Mouse (Mus musculus): ENCODE results near the gene Arid1b.

Arid1b gene

DNA sequence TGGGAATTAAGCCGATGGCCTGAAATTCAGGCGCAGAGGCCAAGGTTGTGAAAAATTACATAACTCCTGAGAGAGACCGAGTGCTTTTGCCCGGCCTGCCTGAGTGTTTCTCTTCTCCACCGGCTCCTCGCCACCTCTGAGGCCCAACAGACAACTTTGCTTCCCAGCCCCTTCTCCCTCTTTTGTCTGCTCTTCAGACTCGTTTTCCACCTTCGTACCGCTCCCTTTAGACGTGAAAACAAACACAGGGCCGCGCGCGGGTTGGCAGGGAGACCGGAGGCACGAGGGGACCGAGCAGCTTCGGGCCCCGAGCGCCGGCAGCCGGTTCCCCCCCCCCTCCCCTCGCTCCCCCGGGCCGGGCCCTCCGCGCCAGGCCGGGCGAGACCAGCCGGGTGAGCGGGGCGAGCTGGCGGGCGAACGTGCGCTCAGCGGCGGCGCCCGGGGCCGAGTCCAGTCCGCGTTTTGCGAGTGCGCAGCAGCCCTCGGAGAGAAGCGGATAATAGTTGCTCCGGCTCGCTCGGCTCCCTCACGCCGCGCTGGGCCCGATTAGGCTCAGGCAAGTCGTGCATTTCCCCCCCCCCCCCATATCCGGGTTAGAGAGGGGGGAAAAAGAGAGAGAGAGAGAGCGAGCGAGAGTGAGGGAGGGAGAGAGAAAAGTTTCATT, at the start of gene Arid1b:
Gene Arid1b (plus strand): TSS at position 493 of the 664 bp plus-strand sequence.
- peak; percentile 90 for DNase-seq (ENCODE audit: low spot score)

DNA sequence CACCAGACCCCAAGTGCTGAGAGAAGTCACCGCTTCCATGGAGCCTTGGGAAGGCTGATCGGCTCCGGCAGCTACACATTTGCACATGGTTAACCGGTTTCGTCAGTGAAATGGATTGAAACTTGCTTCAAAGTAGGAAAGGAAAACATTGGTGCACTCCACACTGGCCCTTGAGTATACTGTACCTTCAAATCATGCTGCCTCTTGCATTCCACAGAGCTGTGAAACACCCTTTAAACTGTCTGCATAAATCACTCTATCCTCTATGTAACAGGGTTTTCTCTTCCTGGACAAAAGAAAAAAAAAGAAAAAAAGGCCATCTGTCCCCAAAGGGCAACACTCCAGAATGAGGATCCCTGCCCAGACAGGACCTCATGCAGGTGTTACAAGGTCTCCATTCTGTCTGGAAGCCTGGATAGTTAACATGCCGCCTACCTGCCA, 48.8 kb upstream of the Arid1b start:
- DNase-seq (ENCODE audit: low spot score) = no peak

GRCm38 (mm10) chr17:4945871-4946331, 48.2 kb upstream of the Arid1b start:
- peak; percentile 70 for DNase-seq (ENCODE audit: low spot score)

DNA sequence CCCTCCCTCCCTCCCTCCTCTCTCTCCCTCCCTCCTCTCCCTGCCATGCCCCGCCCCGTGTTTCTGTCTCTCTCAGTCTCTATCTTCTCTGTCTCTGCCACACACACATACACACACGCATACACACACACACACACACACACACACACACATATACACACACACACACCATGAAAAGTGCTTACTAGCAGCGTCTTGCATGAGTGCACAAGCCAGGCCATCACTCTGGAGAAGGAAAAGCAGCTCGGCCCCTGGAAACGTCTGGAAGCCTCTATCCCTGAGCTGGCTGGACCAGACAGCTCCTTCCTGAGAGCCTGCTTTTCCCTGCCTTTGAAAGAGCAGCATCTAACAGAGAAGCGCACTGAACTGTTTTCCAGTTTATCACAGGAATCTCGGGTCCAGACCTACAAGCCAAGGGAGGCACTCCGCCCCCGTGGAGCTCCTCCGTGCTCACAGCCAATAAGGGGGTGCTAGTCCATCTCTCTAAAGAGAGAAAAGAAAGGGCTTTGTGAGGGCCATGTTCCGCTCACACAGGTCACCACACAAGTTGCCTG, 47.6 kb upstream of the Arid1b start:
- DNase-seq (ENCODE audit: low spot score) = peak; percentile 40

DNA sequence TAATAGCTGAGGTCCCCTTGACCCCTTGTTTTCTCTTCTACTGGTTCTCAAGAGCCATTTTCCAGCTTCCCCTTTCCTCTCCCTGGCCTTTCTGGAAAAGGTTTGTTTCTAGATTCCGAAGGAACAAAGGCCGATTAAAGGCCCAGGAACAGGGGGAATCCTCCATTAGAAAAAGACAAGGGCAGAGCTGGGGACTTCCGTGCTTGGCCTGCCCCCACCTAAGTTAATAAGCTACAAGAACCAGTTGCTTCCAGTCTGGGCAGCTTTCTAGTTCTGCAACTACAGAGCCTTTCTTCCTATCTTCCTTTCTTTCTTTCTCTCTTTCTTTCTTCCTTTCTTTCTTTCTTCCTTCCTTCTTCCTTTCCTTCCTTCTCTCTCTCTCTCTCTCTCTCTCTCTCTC, 47.1 kb upstream of the Arid1b start:
- DNase-seq (ENCODE audit: low spot score) = peak; percentile 66

- DNase-seq (ENCODE audit: low spot score) = peak; percentile 48
Observed at GRCm38 (mm10) chr17:4947439-4947838, 46.7 kb upstream of the Arid1b start.

- no peak for DNase-seq (ENCODE audit: low spot score)
Observed at GRCm38 (mm10) chr17:4948501-4948900, 45.6 kb upstream of the Arid1b start.

- no peak for DNase-seq (ENCODE audit: low spot score)
Observed at GRCm38 (mm10) chr17:4954431-4954830, 39.7 kb upstream of the Arid1b start.

GRCm38 (mm10) chr17:4964192-4964877, 29.8 kb upstream of the Arid1b start:
- no peak for DNase-seq (ENCODE audit: low spot score)

- no peak for DNase-seq (ENCODE audit: low spot score)
Observed at GRCm38 (mm10) chr17:4967201-4967600, 26.9 kb upstream of the Arid1b start.

DNA sequence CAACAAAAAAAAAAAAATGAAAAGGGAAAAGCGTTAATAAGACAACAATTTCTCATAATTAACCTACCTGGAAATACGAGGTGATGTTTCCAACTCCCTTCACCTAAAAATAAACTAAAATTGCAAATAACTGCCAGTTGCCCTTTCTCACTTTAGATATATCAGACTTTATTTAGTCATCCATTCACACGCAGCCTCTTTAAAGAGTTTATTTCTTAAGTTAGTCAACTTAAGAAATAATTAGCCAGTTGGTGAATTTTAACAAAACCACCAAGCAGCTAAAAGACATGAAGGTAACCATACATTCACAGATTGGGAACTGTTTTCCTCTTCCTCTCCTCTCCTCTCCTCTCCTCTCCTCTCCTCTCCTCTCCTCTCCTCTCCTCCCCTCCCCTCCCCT, 26.1 kb upstream of the Arid1b start:
- no peak for DNase-seq (ENCODE audit: low spot score)

DNA sequence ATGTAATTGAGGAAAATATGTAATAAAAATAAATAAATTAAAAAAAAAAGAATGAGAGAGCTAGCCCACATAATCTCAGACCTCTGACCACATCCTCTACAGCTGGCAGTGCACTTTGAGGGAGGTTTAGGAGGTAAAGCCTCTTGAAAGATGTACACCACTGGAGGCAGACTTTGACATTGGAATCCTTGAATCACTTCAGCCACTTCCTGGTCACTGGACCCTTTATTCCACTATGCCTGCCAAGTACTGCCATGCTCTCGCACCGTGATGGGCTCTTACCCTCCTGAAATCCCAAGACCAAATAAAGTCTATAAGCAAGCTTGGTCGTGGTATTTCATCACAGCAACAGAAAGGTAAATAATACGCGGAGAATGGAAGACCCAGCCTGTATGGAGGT, 25.3 kb upstream of the Arid1b start:
- DNase-seq (ENCODE audit: low spot score) = no peak

DNA sequence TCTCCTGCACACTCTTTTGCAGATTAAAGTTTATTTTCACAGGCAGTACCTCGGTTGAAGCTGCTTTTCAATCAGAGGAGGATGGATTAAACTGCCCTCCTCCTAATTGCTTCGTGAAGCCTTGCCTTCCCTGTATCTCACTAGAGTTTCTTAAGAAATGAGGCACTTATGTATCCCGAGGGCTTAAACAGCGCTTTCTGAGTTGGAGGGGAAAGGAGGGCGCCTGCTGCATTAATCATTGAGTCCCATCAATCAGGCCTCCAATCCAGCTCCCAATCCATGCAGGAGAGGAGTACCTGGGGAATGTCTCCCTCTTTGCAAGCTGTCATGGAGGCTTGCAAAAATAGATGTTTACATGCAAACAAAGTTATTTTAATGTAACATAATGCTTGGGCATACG, 21.9 kb upstream of the Arid1b start:
- DNase-seq (ENCODE audit: low spot score) = no peak

DNA sequence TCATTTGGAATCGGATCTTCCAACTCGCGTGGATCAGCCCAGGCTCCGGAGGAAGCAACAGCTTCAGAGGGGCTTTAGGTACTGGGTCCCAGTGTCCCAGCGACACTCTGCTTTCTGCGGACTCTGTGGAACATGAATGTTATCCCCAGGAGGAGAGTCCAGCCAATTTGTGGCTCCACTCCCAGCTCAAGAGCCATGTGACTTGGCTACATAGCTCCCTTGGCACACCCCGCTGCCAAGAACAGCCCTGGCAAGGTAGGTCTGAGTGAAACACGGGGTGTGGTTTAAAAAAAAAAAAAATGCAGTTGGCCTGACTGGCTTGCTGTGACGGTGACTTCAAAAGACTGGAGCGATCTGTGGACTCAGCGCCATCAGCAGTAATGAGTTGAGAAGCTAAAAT, 19.4 kb upstream of the Arid1b start:
- no peak for DNase-seq (ENCODE audit: low spot score)

- DNase-seq (ENCODE audit: low spot score) = no peak
Observed at GRCm38 (mm10) chr17:4980151-4980550, 14.0 kb upstream of the Arid1b start.

- no peak for DNase-seq (ENCODE audit: low spot score)
Observed at GRCm38 (mm10) chr17:4982819-4983218, 11.3 kb upstream of the Arid1b start.

GRCm38 (mm10) chr17:4984691-4985090, 9.4 kb upstream of the Arid1b start:
- DNase-seq (ENCODE audit: low spot score) = no peak

DNA sequence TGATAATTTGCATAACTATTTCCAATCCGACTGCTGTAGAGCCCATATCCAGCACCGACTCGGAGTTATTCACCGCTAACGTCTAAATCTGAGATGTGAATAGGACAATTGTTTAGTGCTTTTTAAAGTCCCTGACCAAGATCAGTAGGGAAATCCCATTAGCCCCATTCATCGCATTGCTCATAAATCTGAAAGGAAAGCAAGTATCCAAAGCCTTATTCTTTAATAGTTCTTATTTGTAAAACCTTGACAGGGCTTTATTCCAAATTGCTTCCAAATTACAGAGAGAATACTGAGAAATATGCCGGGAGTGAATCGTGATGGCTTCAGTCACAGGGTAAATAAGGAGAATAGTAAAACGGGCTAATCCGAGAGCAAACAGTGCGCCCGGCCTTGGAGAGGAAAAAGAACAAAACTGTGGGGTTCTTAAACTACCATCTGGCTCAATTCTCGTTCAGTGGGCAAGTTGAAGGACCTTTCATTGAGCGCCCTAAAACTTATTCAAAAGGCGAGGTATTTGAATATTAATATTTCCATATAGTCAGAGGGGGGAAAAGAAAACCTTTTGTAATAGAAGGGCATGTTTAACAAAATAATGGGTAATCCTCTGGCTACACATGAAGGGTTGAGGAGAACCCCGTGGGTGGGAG, 3.1 kb upstream of the Arid1b start:
- no peak for DNase-seq (ENCODE audit: low spot score)

GRCm38 (mm10) chr17:4991600-4991999, 2.5 kb upstream of the Arid1b start:
- no peak for DNase-seq (ENCODE audit: low spot score)

- peak; percentile 15 for DNase-seq (ENCODE audit: low spot score)
Observed at GRCm38 (mm10) chr17:4993497-4993839, 664 bp upstream of the Arid1b start.

DNA sequence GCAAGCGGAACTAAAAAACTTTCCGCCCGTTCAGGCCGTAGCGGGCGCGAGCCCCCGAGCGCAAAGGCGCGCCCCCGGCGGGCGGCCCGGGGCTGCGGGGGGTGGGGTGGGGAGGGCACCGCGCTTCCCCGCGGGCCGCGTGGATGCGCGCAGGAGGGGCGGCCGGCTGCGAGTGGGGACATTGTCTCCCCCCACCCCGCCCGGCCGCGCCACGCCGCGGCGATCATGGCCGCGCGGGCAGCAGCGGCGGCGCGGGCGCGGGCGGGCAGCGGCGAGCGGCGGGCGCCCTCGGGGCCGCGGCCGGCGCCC, 326 bp downstream of the Arid1b start:
- DNase-seq (ENCODE audit: low spot score) = no peak

GRCm38 (mm10) chr17:4994813-4995560, 855 bp downstream of the Arid1b start:
- peak; percentile 71 for DNase-seq (ENCODE audit: low spot score)
